Mouse (Mus musculus): ENCODE data around the gene Ifi27l2b.
"Not testable (repeated sequence)": the region's sequence is repeated elsewhere in the genome, so short reads cannot be mapped to it uniquely, and the experiment has no call there.

DNA sequence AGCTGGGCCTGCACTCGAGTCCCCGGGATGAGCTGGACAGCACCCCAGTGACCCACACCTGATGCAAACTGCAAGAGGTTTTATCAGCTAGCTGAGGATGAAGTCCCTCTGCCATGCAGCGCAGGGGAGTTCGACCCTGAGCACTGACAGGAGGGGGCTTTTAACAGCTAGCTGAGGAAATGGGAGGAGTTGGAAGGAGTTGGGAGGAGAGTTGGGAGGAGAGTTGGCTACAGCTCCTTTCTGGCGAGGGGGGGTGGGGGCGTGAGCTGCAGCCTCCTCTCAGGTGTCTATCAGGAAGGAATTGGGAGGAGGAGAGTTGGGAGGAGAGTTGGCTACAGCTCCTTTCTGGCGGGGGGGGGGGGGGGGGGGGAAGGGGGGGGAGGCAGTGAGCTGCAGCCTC lies 12.8 kb downstream of the Ifi27l2b start:
- not testable (repeated sequence) for TF ChIP-seq CTCF (conservative IDR thresholded peaks at IDR 0.05; ENCODE audit: insufficient read depth, insufficient read length, low read depth, low read length); POLR2A (IDR thresholded peaks at IDR 0.05; ENCODE audit: low read depth, low read length)

Measured in kidney, adult 2 months (tissue).